Mouse (Mus musculus) layer of hippocampus, adult 11-12 months (tissue): ENCODE measurements around the gene Vwa2.

ENCODE experiments used
- DNase-seq: peaks from one replicate; pipeline ENCODE4 v3.0.0; 2022; ENCODE audit warnings: low spot score

The Vwa2 gene

DNA sequence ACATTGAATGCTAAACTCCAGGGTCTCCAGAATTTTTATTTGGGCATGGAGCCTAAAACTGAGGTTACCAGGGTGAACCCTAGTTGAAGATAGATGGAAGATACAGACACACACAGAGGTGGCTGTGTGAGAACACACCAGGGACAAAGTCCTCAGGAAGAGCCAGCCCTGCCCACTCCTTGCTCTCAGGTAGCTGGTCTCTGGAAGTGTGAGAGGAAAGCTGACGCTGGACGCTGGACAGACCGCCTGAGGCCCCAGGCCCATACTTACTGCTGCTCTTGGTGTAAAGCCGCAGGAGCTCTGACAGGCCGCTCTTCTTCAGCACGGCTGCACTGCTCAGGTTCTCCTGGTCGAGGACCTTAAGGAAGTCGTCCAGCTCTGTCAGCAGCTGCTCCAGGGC, 75.8 kb downstream of the Vwa2 start:
- DNase-seq: no peak

DNA sequence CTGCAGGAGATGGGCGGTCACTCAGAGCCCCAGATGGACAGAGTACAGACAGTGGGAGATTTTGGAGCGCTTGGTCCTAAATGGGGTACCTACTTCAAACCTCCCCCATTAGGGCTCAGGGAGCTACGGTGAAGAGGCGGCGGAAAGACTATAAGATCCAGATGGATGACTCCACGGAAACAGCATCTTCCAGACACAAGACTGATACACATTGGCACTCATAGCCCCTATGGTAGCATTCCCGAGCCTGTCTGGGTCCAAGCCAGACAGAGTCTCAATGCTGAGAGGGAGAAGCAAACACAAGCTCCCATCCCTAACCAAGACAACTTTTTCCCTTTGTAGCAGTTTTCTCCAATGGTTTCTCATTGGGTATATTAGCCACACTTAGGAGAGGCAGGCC, 76.8 kb downstream of the Vwa2 start:
- DNase-seq: no peak

DNA sequence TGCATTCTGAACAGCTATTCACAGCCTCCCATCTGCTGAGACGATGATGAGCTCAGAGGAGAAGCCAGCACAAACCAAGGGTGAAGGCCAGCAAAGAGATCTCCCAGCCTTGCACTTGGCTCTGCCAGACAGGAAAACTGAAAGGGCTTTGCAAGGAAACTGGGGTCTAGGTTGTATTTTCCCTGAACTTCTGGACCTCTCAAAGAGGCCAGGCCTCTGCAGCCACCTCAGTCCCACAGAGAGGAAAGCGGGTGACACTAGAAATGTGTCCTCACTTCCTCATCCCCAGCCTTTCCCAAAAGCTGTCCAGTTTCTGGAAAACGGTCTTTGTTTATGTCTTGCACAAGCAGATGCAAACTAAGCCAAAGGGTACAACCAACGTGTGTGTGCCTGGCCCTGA, 79.8 kb downstream of the Vwa2 start:
- no peak for DNase-seq

- no peak for DNase-seq
Observed at GRCm38 (mm10) chr19:56954857-56955256, 80.8 kb downstream of the Vwa2 start.

DNA sequence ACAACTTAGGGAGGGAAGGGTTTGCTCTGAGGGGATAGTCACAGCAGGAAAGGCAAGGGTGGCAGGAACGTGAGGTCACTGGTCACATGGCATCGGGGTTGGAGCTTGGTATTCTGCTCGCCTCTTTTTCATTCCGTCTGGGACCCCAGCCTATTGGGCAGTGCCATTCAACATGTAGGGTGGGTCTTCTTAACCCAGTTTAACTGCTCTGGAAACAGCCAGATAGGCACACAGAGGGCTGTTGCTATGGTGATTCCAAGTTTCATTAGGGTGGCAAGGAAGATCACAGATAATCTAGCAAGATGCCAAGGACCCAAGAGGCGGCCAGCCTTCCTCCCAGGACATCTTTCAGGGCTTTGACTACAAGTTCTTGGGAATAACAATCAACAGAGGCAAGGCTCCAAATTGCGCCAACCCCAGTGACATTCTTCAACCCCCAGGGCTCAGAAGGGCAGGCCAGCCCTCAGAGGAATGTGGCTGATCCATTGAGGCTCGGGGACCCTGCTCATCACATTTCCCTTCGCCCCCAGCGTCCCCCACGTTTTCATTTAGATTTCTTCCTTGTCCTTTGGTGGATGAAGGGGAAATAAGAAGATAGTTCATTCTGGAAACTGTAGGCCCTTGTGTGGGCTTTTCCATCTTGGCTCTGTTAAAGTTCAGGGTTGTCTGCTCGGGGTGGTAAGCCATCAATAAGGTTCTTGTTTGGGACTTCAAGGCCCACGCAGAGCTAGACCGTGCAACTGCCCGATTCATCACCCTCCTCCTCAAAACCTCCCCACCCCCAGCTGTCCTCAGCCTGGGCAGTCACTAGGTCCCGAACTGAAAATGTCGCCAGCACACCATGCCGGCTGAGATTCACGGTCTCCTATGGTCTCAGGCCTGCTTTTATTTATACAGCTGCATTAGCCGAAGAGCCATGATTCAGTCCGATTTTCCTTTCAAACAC, 81.8 kb downstream of the Vwa2 start:
- no peak for DNase-seq

- no peak for DNase-seq
Observed at GRCm38 (mm10) chr19:56958011-56958410, 84.0 kb downstream of the Vwa2 start.

- DNase-seq: no peak
Observed at GRCm38 (mm10) chr19:56958582-56959021, 84.6 kb downstream of the Vwa2 start.

GRCm38 (mm10) chr19:56959057-56959456, 85.0 kb downstream of the Vwa2 start:
- no peak for DNase-seq

- no peak for DNase-seq
Observed at GRCm38 (mm10) chr19:56959601-56960000, 85.6 kb downstream of the Vwa2 start.
